Mouse (Mus musculus) heart, adult 2 months (tissue): ENCODE measurements at regions not wholly inside any gene's neighbourhood (a gene's known extent, or its start where the extent isn't known, plus 50 kb on each side); places are given as distances from the start of the nearest gene placed in this dataset.

ENCODE experiments used
- DNase-seq, 2 experiments: peaks; one replicate each; pipeline ENCODE4 v3.0.0; 2021
- H3K27ac ChIP-seq: fragments of 200-600 bp; 2 replicates; pipeline ENCODE4 v1.8.1; 2022
- H3K27me3 ChIP-seq: fragments of 200-500 bp; 2 replicates; pipeline ENCODE4 v1.6.1; 2012; ENCODE audit warnings: mild to moderate bottlenecking, low read length, inconsistent platforms, mixed read lengths; ENCODE audit not compliant: control insufficient read depth, insufficient read depth
- H3K36me3 ChIP-seq: fragments of 200-500 bp; 2 replicates; pipeline ENCODE4 v1.6.1; 2012; ENCODE audit warnings: low read length, inconsistent platforms; ENCODE audit not compliant: control insufficient read depth, insufficient read depth
- H3K4me1 ChIP-seq: fragments of 200-500 bp; 2 replicates; pipeline ENCODE4 v1.6.1; 2011; ENCODE audit warnings: low read length; ENCODE audit not compliant: control insufficient read depth, insufficient read depth
- H3K4me3 ChIP-seq: fragments of 200-600 bp; 2 replicates; pipeline ENCODE4 v1.8.1; 2022
- H3K79me2 ChIP-seq: fragments of 200-500 bp; replicated peaks from 2 replicates; pipeline ENCODE4 v1.6.1; 2012; ENCODE audit warnings: mild to moderate bottlenecking, inconsistent platforms, low read length, moderate library complexity, mixed read lengths; ENCODE audit not compliant: control insufficient read depth, insufficient read depth
- H3K9ac ChIP-seq: fragments of 200-500 bp; 2 replicates; pipeline ENCODE4 v1.6.1; 2012; ENCODE audit warnings: low read depth, mild to moderate bottlenecking, control low read depth, inconsistent platforms, low read length, mixed read lengths
- CTCF ChIP-seq: fragments of 200-600 bp; IDR thresholded peaks from 2 replicates; pipeline ENCODE4 v1.8.1; 2022; ENCODE audit warnings: antibody characterized with exemption, mild to moderate bottlenecking, moderate library complexity
- EP300 ChIP-seq: fragments of 200-500 bp; IDR thresholded peaks from 2 replicates; pipeline ENCODE4 v1.6.1; 2011; ENCODE audit warnings: low read depth, low read length, control low read depth; ENCODE audit not compliant: insufficient read depth
- POLR2A ChIP-seq: fragments of 200-500 bp; IDR thresholded peaks from 2 replicates; pipeline ENCODE4 v1.6.1; 2011; ENCODE audit warnings: mild to moderate bottlenecking, low read depth, low read length, control low read depth; ENCODE audit not compliant: insufficient read depth
- WGBS: fragments of 180-500 bp; shearing (Covaris S2); methylation state at CpG from one replicate; pipeline ENCODE4 v1.1.7; 2018; 5-methylcytosine and 5-hydroxymethylcytosine counted together
- intact Hi-C: fragments of 180-260 bp; cut with DNase I; formaldehyde crosslinking; loops from one replicate; pipeline ENCODE4 v1.15.1; 2025

GRCm38 (mm10) chr19:36252522-36252921 is 95.6 kb upstream of the Pcgf5 start:
- 85% methylated on average over 3 of the region's 3 CpGs for WGBS
- 0 out of 2 replicates have a peak, but pooled peaks cover 1% of the 10 kb centered on the region for H3K79me2 ChIP-seq
- no peak overlapping the region for H3K9ac ChIP-seq
- intact Hi-C loops: no loop called here
- no peak overlapping the region for H3K27ac ChIP-seq
- TF ChIP-seq CTCF (no peak), EP300 (no peak), POLR2A (no peak)
- H3K4me1 ChIP-seq: no peaks in the 10 kb centered on the region; the same call in 1 of the 2 replicates
- DNase-seq: no peak
- H3K4me3 ChIP-seq: no peak overlapping the region
- H3K27me3 ChIP-seq: no peaks in the 10 kb centered on the region
- no peaks in the 10 kb centered on the region; the same call in 1 of the 2 replicates for H3K36me3 ChIP-seq

- H3K27me3 ChIP-seq: no peaks in the 10 kb centered on the region
- H3K4me1 ChIP-seq: peaks cover 1% of the 10 kb centered on the region; the same call in 1 of the 2 replicates
- no peak overlapping the region for H3K4me3 ChIP-seq
- TF ChIP-seq EP300: peak; percentile 83
- 0 out of 2 replicates have a peak, but pooled peaks have one; percentile 26 for TF ChIP-seq POLR2A
- no peak for TF ChIP-seq CTCF
- H3K79me2 ChIP-seq: 0 out of 2 replicates have a peak, but pooled peaks cover 1% of the 10 kb centered on the region
- peak; percentile 65 to 82 for DNase-seq
- peak overlapping the region; percentile 77 for H3K27ac ChIP-seq
- H3K9ac ChIP-seq: no peak overlapping the region
- 27% methylated on average over 10 of the region's 10 CpGs for WGBS
- intact Hi-C loops: loop anchor here (2.0 kb wide), 1 partner anchor 29 kb away; no protein-coding TSS in a partner anchor
- peaks cover 4% of the 10 kb centered on the region; the same call in 1 of the 2 replicates for H3K36me3 ChIP-seq
Observed at GRCm38 (mm10) chr19:36257748-36258538, 90.2 kb upstream of the Pcgf5 start.

- no peak overlapping the region for H3K4me3 ChIP-seq
- H3K9ac ChIP-seq: no peak overlapping the region
- H3K27ac ChIP-seq: peak overlapping the region; percentile 95
- H3K79me2 ChIP-seq: no peaks in the 10 kb centered on the region
- DNase-seq: no peak
- 85% methylated on average over 5 of the region's 5 CpGs for WGBS
- no peak for TF ChIP-seq EP300
- no peak for TF ChIP-seq CTCF
- TF ChIP-seq POLR2A: no peak
- H3K36me3 ChIP-seq: peaks cover 8% of the 10 kb centered on the region
- intact Hi-C loops: loop anchor here (2.0 to 5.0 kb wide), 3 partner anchors 79 to 150 kb away; no protein-coding TSS in a partner anchor
- no peaks in the 10 kb centered on the region for H3K27me3 ChIP-seq
- H3K4me1 ChIP-seq: peaks cover 5% of the 10 kb centered on the region; the same call in 1 of the 2 replicates
Observed at GRCm38 (mm10) chr19:36261819-36262218, 86.3 kb upstream of the Pcgf5 start.

GRCm38 (mm10) chr19:36263923-36264322 is 84.2 kb upstream of the Pcgf5 start:
- H3K9ac ChIP-seq: peak overlapping the region; percentile 54; the same call in 1 of the 2 replicates
- peaks cover 3% of the 10 kb centered on the region for H3K4me1 ChIP-seq
- H3K36me3 ChIP-seq: peaks cover 8% of the 10 kb centered on the region
- H3K27ac ChIP-seq: peak overlapping the region; percentile 95
- 46% methylated on average over 4 of the region's 4 CpGs for WGBS
- no peaks in the 10 kb centered on the region for H3K79me2 ChIP-seq
- TF ChIP-seq CTCF: no peak
- TF ChIP-seq EP300: no peak
- no peak; the same call in 1 of the 2 replicates for TF ChIP-seq POLR2A
- H3K4me3 ChIP-seq: peak overlapping the region; percentile 15; the same call in 1 of the 2 replicates
- no peaks in the 10 kb centered on the region for H3K27me3 ChIP-seq
- intact Hi-C loops: loop anchor here (5.0 kb wide), 2 partner anchors 97 to 152 kb away; no protein-coding TSS in a partner anchor
- peak in 1 of 2 experiments; percentile 49 for DNase-seq

GRCm38 (mm10) chr19:36264397-36264796 is 83.7 kb upstream of the Pcgf5 start:
- Histone ChIP-seq H3K9ac (no peak overlapping the region), H3K27me3 (no peaks in the 10 kb centered on the region), H3K36me3 (peaks cover 8% of the 10 kb centered on the region), H3K4me3 (no peak overlapping the region), H3K79me2 (no peaks in the 10 kb centered on the region), H3K4me1 (peaks cover 3% of the 10 kb centered on the region), H3K27ac (peak overlapping the region; percentile 95)
- TF ChIP-seq EP300 (0 out of 2 replicates have a peak, but pooled peaks have one; percentile 26), POLR2A (no peak)
- WGBS: 33% methylated on average over 2 of the region's 2 CpGs
- intact Hi-C loops: loop anchor here (5.0 kb wide), 2 partner anchors 97 to 152 kb away; no protein-coding TSS in a partner anchor
- DNase-seq: peak in 1 of 2 experiments; percentile 61
